ENCODE assay signal across 11 mouse cellular contexts in the genomic region with DNA sequence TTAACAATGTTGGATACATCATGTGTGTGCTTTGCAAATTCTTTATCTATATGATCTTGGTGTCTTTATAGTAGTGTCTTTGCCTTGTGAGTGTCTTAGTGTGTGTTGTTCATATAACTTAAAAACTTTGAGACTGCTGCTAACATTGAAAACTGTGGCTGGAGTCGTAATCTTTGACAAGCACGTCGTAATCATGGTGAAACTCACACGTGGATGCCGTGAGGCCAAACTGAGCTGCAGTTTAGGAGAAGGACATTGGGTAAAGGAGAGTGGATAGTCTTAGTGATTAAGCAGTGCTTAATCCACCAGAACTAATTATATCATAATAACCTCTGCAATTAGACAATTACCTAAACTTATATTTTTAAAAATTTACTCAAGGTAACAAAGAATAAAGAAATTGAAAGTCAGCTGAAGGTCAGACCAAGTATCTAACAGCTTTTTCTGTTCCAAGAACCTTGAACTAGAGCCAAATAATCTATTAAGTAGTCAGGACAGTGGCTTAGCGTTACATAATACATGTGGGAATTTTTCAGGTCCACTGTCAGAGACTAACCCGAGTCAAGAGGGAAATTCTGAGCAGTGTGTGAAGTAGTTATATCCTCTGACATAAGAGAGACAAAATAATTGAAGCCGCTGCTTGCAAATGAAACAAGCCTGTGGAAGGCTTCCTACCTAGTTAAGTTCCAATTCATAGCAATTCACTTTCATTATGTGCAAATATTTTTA.
DNase-seq lines count a peak whose midpoint lies in the region; ATAC-seq and TF ChIP-seq lines count a peak whose summit lies in the region.
"Had no signal": no experiment of that assay in that cellular context is flagged by ENCODE, and none has a peak within 500 bp of the region (broad histone marks: within the 10 kb centered on the region; RNA-seq: fewer than 3 reads in every experiment).

No protein-coding gene starts in this region.

- H3K27me3 ChIP-seq in kidney, adult 2 months (replicated peaks; ENCODE audit: control insufficient read depth, insufficient read depth, low read length) = no peaks in the 10 kb centered on the region
- H3K27me3 ChIP-seq in testis, adult 2 months (ENCODE audit: control insufficient read depth, insufficient read depth, low read length) = no peaks in the 10 kb centered on the region
- no peaks in the 10 kb centered on the region for H3K27me3 ChIP-seq in liver, embryonic 13.5 days
- H3K27me3 ChIP-seq: embryonic facial prominence, embryonic 15.5 days had no signal

- WGBS in kidney, adult 2 months = 45% methylated on average over 8 of the region's 8 CpGs
- WGBS in liver, embryonic 13.5 days (ENCODE audit: insufficient replicate concordance) = 32% methylated on average over 8 of the region's 8 CpGs

- peak overlapping the region; percentile 80; the same call in 1 of the 2 replicates for H3K27ac ChIP-seq in kidney, adult 2 months (ENCODE audit: insufficient read depth, low read depth, low read length)
- 0 out of 2 replicates have a peak overlapping the region, but pooled peaks have one; percentile 36 for H3K27ac ChIP-seq in testis, adult 2 months (ENCODE audit: control insufficient read depth, insufficient read depth, low read depth, low read length)
- no peak overlapping the region for H3K27ac ChIP-seq in liver, embryonic 13.5 days
- H3K27ac ChIP-seq: embryonic facial prominence, embryonic 15.5 days had no signal

- TF ChIP-seq CTCF in kidney, adult 2 months (conservative IDR thresholded peaks at IDR 0.05; ENCODE audit: insufficient read depth, insufficient read length, low read depth, low read length) = no peak
- TF ChIP-seq CTCF in testis, adult 2 months (IDR thresholded peaks at IDR 0.05; ENCODE audit: control insufficient read depth, insufficient read depth, insufficient replicate concordance, low read depth, low read length) = no peak

- H3K4me3 ChIP-seq in kidney, adult 2 months (ENCODE audit: insufficient read depth, low read depth, low read length) = no peak overlapping the region
- H3K4me3 ChIP-seq in testis, adult 2 months (ENCODE audit: control insufficient read depth, low read depth, low read length) = no peak overlapping the region
- no peak overlapping the region for H3K4me3 ChIP-seq in liver, embryonic 13.5 days (replicated peaks)
- H3K4me3 ChIP-seq: embryonic facial prominence, embryonic 15.5 days had no signal

- no peak for TF ChIP-seq POLR2A in kidney, adult 2 months (IDR thresholded peaks at IDR 0.05; ENCODE audit: low read depth, low read length)
- TF ChIP-seq POLR2A in testis, adult 2 months (IDR thresholded peaks at IDR 0.05; ENCODE audit: control insufficient read depth, low read depth, low read length) = no peak

- H3K9me3 ChIP-seq in liver, embryonic 13.5 days (replicated peaks) = no peaks in the 10 kb centered on the region
- H3K9me3 ChIP-seq: embryonic facial prominence, embryonic 15.5 days had no signal

- peak overlapping the region; percentile 38; the same call in 1 of the 2 replicates for H3K4me2 ChIP-seq in liver, embryonic 13.5 days
- H3K4me2 ChIP-seq: embryonic facial prominence, embryonic 15.5 days had no signal

- H3K4me1 ChIP-seq in kidney, adult 2 months (ENCODE audit: control insufficient read depth, insufficient read depth, low read length) = no peaks in the 10 kb centered on the region
- H3K4me1 ChIP-seq in testis, adult 2 months (ENCODE audit: control insufficient read depth, insufficient read depth, low read length) = no peaks in the 10 kb centered on the region
- H3K4me1 ChIP-seq in liver, embryonic 13.5 days (replicated peaks) = peaks cover 25% of the 10 kb centered on the region

- no peaks in the 10 kb centered on the region for H3K36me3 ChIP-seq in kidney, adult 2 months (ENCODE audit: control insufficient read depth, insufficient read depth, low read length)
- no peaks in the 10 kb centered on the region for H3K36me3 ChIP-seq in testis, adult 2 months (ENCODE audit: control insufficient read depth, insufficient read depth, low read length)
- H3K36me3 ChIP-seq in liver, embryonic 13.5 days = no peaks in the 10 kb centered on the region
- H3K36me3 ChIP-seq: embryonic facial prominence, embryonic 15.5 days had no signal

- no peak overlapping the region for H3K9ac ChIP-seq in liver, embryonic 13.5 days
- H3K9ac ChIP-seq: embryonic facial prominence, embryonic 15.5 days had no signal

- DNase-seq in kidney, adult 2 months = peak; percentile 27
- no peak for DNase-seq in kidney, adult 18-20 months
- no peak for DNase-seq in testis, postnatal 10 days (ENCODE audit: low spot score)
- no peak for DNase-seq in liver, embryonic 13.5 days
- DNase-seq in thymus, adult 18-20 months = no peak
- DNase-seq: cerebellum, adult 9-11 months; kidney, postnatal 25 days had no signal

- ATAC-seq in liver, embryonic 13.5 days (ENCODE audit: low read depth) = no peak
- ATAC-seq in monocyte, adult 5-6 weeks (replicated peaks; ENCODE audit: insufficient number of reproducible peaks, low FRiP score, low TSS enrichment, poor library complexity, severe bottlenecking) = no peak
- ATAC-seq: hindbrain, embryonic 16.5 days had no signal
